Mouse (Mus musculus) lung, postnatal 25 days (tissue): ENCODE measurements around the gene Slc31a2.
"Not testable (repeated sequence)": the region's sequence is repeated elsewhere in the genome, so short reads cannot be mapped to it uniquely, and the experiment has no call there.

Source experiments
- DNase-seq: peaks from one replicate; pipeline ENCODE4 v3.0.0; 2022; ENCODE audit warnings: low spot score

The Slc31a2 gene

DNA sequence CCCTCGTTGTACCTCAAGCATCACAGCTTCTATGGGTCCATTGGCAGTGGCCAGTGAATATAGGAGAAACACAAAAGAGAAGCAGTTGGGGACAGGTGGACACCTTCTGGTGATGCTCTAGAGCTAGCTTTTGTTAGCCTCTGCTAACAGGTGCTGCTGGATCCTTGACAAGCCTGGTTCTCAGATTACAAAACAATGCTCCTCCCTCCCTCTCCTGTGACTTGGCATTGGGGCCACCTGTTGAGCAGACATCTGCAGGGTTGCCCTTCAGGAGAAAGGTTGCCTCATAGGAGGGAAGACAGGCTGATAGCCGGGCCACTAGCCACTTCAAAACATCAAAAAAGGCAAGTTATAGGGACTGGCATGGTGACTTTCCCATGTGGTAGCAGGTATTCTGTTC, at the start of gene Slc31a2:
Gene Slc31a2, plus strand, starts transcription at position 287 of the 400 bp plus-strand sequence.
- DNase-seq = no peak

DNA sequence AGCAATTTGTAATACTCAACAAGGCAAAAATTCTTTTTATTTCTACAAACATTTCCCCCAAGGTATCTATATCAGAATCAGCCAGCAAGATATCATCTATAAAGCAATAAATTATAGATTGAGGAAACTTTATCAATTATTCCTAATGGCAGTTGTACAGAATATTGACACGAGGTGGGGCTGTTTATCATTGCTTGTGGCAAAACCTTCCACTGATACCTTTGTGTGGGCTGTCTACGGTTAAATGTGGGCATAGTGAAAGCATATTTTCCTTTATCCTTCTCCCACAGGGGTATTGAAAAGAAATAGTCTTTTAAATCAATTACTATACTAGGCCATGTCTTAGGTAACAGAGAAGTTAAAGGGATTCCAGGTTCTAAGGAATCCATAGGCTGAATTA, 48.9 kb upstream of the Slc31a2 start:
- DNase-seq = no peak

DNA sequence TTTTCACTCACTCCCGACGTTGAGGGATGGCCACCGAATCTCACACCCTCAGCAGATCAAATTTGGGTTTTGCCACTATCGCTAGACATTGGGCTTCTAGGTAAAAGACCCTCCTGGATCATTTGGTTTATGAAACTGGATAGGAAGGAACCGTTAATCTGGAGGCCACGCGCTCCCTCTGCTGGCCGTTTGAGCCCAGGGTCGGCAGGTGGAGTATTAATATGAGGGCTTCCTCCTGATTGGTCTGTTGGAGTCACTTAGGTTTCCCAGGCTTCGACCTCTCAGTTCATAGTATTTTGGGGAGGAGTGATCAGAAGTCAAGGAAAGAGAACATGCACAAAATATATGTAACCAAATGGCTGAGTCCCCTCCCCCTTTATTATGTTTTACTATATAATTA, 34.0 kb upstream of the Slc31a2 start:
- peak; percentile 36 for DNase-seq

DNA sequence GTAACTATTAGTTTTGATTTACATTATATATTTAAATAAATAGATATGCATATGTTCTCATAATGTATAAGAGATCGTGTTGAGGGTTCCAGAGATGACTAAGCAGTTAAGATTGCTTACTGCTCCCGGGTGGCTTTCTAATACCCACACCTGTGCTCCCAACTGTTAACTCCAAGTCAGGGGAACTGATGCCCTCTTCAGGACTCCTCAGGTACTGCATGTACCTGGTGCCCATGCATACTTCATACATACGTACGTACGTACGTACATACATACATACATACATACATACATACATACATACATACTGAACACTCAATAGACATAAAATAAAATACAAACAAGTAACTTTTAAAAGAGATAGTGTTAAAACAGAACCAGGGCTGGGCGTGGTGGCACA, 32.9 kb upstream of the Slc31a2 start:
- DNase-seq = no peak

DNA sequence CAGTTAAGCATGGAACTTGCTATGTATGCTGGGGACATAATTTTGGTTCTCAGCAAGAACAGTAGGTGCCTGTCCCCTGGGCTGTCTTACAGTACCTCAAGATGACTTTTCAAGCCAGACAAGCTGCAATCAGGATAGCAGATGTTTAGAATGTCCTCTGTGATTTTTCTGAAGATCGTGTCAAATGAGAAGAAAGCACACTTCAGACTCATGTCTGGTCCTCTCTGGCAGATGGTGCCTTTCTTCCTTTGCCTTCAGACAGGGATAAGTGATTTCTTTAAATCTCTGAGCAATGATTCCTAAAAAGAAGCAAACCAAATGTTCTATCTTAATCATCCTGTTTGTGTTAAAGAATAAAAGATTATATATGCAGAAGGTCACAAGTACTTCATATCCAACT, 32.2 kb upstream of the Slc31a2 start:
- DNase-seq = no peak

DNA sequence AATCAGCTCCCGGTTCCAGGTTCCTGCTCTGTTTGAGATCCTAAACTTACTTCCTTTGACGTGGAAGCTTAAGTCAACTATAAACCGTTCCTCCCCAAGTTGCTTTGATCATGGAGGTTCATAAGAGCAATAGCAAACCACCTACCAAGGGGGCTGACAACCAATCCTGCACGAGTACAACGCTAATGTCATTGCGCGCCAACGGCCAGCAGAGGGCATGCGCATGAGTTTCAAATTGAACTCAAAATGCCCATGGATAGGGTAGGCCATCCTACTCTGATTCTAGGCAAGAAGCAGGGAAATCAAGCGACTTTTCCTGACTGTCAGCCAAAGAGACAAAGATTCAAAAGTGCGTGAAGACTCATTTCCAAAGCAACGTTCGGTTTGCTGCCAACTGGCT, 31.6 kb upstream of the Slc31a2 start, which contains the start of gene Zfp37:
Gene Zfp37, minus strand, starts transcription at position 279 of the 400 bp plus-strand sequence.
- no peak for DNase-seq

DNA sequence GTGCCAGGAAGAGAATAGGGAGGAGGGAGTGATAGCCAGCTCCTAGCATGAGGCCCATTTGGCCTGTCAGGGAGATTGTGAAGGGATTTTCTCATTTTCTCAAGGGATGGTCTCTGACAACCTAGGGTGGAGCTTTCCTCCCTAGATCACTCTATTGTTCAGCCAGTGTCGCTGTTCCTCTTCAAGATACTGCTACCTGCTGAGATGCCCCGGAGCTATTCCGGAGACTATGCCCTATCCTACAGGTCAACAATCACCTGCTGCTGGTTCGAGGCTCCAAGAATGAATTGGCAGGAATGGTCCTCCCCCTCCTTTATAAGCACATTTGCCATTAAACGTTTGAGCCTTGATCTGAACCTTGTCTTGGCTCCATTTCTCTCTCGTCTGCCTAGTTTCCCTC, 21.8 kb upstream of the Slc31a2 start:
- DNase-seq = no peak

DNA sequence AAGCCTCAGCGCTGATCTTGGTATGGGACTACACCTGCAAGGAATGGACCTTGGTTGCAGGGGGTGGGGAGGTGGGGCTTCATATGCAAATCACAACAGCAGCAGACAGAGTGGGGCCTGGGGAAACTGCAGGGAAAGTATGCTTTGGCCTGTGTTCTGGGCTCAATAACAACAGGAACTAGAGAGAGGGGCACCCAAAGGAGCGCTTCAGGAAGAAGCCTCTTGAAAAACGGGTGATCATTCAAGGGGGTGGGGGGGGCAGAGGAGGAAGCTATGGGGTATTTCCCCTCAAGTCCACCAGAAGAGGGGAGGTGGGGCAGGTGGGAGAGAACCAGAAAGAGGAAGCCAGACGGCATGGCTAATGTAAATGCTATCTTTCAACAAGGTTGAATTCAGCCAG, 14.0 kb upstream of the Slc31a2 start:
- no peak for DNase-seq

DNA sequence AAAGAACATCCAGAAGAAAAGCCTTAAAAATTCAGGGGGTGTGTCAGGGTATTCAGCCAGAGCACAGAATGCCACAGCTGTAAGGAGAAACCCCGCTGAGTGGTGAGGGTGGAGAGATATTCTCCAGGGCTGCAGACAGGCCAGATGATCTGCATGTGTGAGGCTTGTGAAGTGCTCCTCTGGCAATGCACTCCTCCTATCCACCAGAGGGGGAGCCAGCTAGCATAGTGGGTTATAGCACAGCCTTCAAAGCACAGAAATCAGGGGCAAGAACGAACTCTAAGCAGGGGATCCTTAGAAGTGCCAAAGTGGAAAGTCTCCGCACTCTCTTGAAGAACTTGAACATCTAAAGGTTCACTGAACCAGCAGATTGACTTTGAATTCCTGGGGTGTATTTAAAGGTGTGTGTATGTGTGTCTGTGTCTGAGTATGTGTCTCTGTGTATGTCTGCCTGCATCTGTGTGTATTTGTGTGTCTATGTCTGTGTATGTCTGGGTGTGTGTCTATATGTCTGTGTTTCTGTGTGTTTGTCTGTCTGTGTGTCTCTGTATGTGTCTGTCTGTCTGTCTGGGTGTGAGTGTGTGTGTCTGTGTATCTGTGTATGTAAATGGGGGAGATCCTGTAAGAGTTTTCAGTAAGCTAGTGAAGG, 11.3 kb upstream of the Slc31a2 start:
- no peak for DNase-seq

DNA sequence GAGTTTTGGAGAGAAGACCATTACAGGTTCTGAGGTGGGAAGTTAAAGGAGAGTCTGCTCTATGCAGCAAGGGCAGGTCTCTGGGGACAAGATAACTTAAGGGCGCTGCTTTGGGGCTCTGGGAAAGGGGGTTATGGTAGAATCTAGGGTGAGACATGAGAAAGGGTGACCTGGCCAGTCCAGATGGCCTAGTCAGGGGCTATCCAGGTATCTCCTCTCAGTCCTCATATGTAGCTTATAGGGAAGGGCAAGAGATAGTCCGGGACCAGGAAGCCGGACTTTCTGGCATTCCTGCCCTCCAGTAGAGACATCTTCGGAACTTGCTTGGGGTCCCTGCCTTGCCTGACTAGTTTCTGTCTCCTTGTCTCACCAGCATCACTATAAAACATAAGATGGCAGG, 10.6 kb upstream of the Slc31a2 start:
- no peak for DNase-seq

DNA sequence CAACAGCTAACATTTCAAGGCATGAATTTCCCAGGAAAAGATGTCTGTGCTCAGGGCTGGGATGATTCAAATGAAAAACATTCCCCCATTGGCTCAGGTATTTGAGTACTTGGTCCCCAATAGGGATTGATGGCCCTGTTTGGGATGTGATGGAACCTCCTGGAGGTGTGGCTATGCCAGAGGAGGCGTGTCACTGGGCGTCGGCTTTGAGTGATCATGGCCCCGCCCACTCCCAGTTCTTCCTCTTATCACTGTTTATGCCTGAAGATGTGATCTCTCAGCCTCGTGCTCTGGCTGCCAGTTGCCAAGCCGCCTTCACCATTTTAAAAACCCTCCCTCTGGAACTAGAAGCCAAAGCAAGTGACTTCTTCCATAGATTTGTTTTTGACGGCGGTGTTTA, 7.8 kb upstream of the Slc31a2 start:
- no peak for DNase-seq

DNA sequence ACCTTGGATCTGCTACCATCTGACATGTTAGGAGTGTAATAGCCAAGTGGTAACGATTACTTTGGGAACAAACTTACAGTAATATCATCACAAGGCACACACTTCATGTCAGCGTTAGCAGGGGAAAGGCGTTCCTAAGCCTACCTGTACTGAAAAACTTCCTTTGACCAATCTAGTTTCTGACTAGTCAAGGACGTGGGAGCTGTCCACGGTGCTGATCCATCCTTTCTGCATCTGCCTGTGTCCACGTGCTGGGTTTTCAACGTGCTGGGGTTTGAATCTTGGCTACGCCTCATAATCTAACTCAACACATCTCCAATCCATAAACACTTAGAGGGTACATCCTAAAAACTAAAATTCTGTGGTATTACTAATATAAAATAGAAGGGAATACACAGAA, 5.4 kb upstream of the Slc31a2 start:
- DNase-seq = no peak

DNA sequence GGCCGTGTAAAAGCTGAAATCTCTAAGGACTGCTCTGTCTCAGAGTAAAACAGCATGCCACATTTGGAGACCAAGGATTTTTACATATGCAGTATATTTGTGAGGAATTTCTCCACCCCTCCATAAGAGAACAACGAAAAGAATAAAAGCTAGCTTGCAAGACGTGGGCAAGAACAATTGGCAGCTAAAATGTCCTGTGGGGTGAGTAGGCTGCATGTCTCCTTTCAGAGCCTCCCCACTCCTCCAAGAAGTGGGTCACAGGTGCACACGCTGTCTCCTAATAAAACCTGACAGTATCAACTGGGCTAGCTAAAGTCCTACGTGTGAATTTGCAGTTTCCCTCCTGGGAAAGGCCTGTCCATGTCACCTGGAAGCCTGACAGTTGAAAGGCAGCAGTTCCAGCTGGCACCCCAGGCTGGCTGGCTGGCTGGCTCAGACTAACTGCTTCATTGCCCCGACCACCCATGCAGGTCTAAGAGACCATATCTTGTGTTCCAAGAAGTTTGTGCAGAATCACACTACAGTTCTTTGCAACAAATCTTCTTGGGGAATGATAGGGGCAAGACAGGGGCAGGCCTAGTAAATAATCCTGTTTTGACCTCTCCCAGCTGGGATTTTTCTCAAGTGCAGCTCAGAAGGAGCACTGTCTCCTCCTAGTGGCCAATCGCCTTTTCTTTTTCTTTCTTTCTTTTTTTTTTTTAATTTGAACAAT, 927 bp downstream of the Slc31a2 start:
- DNase-seq = no peak

DNA sequence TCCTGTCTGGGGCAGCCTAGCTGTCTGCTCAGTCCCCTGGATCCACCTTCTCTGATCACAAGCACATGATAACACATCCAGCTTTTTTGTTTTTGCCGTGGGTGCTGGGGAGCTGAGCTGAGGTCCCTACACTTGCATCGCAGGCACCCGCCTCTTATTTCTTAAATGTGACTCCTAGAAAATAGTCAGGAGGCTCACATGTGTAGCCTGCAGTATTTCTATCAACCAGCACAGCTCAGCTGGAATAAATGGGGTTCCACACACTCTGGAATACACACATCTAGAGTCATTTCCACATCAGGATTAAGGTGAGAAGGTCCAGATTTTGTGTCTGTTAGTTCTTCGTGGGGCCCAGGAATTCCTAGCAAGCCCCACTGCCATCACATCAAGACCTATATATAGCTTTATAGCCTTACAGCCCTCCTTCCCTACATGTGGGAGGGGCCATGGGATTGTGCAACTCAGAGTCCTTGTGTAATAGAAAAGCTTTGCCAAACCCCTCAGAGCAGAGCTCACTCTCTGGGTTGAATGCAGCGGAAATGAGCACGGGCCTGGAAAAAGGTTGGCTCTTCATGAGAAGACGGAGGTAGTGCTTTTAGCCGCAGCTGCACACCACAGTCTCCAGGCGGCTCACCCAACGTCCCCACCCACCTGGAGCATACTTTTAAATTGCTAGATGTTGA, 2.9 kb downstream of the Slc31a2 start:
- no peak for DNase-seq

DNA sequence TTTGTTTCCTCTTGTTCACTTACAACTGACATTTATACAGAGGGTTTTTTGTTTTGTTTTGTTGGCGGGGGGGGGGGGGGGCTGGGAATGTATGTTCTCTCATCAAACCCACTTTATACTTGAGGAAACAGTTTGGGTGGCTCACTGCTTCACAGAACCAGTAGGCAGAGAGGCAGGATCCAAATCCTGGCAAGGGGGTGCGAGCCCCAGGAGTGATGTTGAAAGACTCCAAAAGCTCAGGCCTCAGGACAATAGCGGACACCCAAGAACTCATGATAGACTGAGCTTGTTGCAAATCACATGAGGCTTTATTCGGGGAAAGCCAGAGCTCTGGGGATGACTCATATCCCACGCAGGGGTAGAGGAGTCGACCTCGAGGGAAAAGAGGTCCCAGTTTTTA, 3.7 kb downstream of the Slc31a2 start:
- not testable (repeated sequence) for DNase-seq

DNA sequence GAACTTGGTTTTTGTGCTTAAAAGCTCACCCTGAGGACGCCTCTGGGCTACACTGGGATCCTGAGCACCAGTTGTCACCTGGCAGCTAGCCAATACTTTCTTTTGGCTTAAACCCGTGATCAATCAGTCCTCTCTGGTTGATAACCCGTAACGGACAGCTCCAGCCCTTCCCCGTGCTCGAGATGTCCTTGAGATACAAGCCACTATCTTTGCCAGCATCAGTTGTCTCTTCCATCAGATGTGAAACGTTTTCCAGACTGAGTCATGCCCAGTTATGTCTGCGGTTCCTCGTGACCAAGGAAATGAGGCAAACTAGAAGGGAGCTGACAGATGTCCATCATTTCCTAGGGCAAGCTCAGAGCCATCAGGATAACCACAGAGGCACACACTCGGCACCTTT, 4.7 kb downstream of the Slc31a2 start:
- DNase-seq = no peak

DNA sequence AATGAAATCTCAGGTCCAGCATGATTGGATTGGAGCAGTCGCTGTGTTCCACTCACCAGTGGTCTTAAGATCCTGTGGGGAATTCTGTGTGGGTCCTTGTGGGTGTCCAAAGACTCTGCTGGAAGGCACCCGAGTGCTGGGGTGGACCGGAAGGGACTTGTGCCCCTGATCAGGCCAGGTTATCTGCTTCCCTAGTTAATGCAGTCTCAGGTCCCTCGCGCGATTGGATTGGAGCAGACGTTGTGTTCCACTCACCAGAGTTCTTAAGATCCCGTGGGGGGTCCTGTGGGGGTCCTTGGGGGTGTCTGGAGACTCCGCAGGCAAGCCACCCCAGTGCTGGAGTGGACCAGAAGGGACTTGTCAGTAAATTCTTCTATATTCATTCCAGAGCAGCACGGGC, 10.3 kb downstream of the Slc31a2 start:
- no peak for DNase-seq

DNA sequence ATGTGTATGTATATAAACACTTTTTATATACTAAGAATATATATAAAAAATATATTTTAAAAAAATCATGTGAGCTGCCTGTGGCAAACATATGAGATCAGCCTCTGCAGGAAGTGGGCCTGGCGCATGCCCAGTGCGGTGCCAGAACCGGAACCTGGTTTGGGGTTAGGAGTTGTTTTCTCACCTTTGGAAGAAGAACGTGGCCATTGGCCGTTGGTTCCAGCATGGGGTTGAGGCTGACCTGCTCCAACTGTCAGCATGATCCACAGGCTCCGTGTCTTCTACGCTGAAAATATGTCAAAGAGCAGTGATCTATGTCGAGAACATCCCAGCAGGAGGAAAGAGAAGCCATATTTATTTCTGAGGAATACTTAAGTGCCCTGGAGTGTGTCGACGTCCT, 11.6 kb downstream of the Slc31a2 start:
- DNase-seq = no peak

DNA sequence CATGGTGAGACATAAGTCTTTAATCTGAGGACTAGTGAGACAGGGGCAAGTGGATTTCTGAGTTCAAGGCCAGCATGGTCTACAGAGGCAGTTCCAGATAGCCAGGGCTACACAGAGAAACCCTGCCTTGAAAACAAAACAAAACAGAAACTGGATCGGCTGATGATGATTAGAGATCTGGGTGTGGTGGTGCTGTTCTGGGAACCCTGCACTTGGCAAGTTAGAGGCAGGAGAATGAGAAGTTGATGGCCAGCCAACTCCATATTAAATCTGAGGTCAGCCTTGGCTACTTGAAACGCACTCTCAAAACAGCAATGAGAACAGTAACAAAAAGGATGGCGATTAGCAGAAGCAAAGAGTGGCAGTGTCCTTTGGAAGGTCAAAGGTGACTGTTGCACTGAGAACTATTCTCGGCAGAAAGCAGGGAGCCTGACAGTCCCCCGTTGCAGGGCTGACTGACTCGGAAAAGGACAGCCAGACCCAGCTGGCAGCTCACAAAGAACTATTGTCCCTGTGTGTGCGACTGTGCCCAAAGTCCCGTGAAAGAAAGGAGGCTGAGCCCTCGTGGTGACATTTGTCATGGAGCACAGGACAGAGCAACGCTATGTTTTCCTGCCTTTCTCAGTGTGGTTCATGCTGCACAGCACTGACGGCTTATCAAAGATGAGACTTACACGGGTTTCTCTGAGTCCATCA, 12.6 kb downstream of the Slc31a2 start:
- no peak for DNase-seq

DNA sequence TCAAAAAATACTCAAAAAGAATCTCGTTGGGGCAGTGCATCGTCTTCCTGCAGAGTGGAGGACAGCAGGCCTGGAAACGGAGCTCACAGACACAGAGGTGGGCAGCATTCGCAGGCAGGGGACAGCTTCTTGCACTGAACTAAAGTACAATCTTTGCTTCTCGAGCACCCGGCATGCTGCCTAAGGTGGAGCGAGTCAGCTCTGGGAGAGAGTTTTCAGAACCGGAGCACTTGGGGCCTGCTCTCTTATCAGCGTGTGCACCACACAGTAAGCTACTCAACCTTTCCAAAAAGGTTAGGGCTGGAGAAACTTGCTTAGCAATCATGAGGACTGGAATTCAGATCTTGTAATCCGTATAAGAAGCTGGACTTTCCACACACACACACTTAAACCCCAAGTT, 14.3 kb downstream of the Slc31a2 start:
- DNase-seq = no peak

DNA sequence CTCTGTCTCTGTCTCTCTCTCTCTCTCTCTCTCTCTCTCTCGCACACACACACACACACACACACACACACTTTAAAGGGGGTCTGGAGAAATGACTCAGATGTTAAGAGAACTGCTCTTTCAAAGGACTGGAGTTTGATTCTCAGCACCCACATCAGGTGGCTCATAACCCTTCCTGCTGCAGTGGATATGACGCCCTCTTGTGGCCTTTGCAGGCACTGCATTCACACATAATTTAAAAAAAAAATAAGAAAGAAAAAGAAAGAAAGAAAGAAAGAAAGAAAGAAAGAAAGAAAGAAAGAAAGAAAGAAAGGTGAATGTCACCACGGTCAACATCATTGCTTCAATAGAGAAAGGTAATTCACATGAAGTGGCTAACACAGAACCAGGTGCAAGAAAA, 14.9 kb downstream of the Slc31a2 start:
- no peak for DNase-seq

DNA sequence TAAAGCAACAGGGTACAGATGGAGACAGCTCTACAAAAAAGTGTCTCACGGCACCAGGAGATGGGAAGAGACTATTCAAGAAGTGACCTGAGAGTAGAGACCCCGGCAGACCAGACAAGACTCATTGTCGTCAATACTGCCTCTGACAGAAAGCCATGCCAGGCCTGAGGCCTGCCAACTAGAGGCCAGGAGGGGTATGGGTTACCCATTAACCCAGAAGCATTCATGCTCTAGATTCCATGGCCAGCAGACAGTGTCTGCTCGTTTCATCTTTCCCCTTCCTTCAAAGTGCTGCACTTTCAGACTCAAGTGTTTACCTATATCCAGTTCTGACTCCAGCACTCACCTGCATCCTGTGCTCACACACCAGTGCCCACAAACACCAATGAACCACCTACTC, 15.7 kb downstream of the Slc31a2 start:
- no peak for DNase-seq

DNA sequence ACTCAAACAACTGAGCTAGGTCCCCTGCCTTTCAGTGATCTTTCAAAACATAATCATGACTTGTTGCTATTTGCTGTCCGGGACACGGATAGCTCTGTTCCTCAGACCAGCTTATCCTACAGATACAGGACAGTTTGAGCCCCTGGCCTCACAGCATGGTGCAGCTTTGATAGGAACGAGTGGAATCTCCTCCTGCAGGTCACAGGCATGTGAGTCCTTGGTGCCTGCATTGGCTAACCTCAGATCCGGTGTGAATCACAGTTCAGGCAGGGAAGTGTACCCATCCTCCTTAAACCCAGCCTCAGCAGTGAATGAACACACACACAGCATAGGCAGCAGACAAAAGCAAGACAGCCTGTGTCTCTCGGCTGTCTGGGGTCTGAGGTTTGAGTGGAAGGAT, 19.0 kb downstream of the Slc31a2 start:
- no peak for DNase-seq
